Mouse (Mus musculus): Measurements from ENCODE around the gene Smurf2. TPM values are rescaled to one million over a fixed set of nuclear protein-coding genes. Genes with fewer than 3 reads are reported as not detected.

Gene Smurf2
- 9.0 TPM for polyA plus RNA-seq (2017; shearing (Covaris generic))

GRCm38 (mm10) chr11:106920551-106921379 lies at the start of gene Smurf2:
Gene Smurf2, minus strand, starts transcription at chr11:106920715.

GRCm38 (mm10) chr11:106788775-106789459 lies 131.6 kb downstream of the Smurf2 start, which contains the start of the genes Ddx5 and Cep95:
Gene Ddx5, minus strand, starts transcription at chr11:106789185.
Gene Cep95, plus strand, starts transcription at chr11:106789252.

GRCm38 (mm10) chr11:106779388-106780088 lies 141.0 kb downstream of the Smurf2 start, which contains the start of gene Polg2:
Gene Polg2, minus strand, starts transcription at chr11:106779537.

Other genes with a start within 250 kb of the Smurf2 start
- 113 TPM for gene Pecam1, start 170.1 kb downstream of the Smurf2 start, polyA plus RNA-seq (2017; shearing (Covaris generic))
- 8.9 TPM for gene Milr1, start 169.5 kb downstream of the Smurf2 start, polyA plus RNA-seq (2017; shearing (Covaris generic))
- 11.6 TPM for gene Polg2, start 141.2 kb downstream of the Smurf2 start, polyA plus RNA-seq (2017; shearing (Covaris generic))
- 874 TPM for gene Ddx5, start 131.5 kb downstream of the Smurf2 start, polyA plus RNA-seq (2017; shearing (Covaris generic))
- 51.5 TPM for gene Cep95, start 131.5 kb downstream of the Smurf2 start, polyA plus RNA-seq (2017; shearing (Covaris generic))
- gene Kpna2, start 78.8 kb upstream of the Smurf2 start, polyA plus RNA-seq (2017; shearing (Covaris generic)): 102 TPM
- gene 1810010H24Rik, start 105.0 kb upstream of the Smurf2 start, polyA plus RNA-seq (2017; shearing (Covaris generic)): 0.45 TPM
- 19.5 TPM for gene Bptf, start 211.4 kb upstream of the Smurf2 start, polyA plus RNA-seq (2017; shearing (Covaris generic))

All from activated CD4-positive, CD25-positive, alpha-beta regulatory T cell, adult 9 weeks (primary cell).